Mouse (Mus musculus) left cerebral cortex, adult 2 months (tissue): Measurements from ENCODE around the gene Efnb3. TPM values are rescaled to one million over a fixed set of nuclear protein-coding genes. Genes with fewer than 3 reads are reported as not detected.

Source experiments
- DNase-seq, 2 experiments: peaks; one replicate each; pipeline ENCODE4 v3.0.0; 2021 to 2022; ENCODE audit warnings: low spot score in 2 of 2, mixed read lengths in 1 of 2; ENCODE audit errors: extremely low spot score in 1 of 2
- H3K27ac ChIP-seq: fragments of 200-600 bp; 2 replicates; pipeline ENCODE4 v1.8.1; 2022
- H3K4me3 ChIP-seq: fragments of 200-600 bp; 2 replicates; pipeline ENCODE4 v1.8.1; 2022
- CTCF ChIP-seq: fragments of 200-600 bp; IDR thresholded peaks from 2 replicates; pipeline ENCODE4 v1.8.1; 2022; ENCODE audit warnings: antibody characterized with exemption, mild to moderate bottlenecking, moderate library complexity
- intact Hi-C: fragments of 180-260 bp; cut with DNase I; formaldehyde crosslinking; loops from one replicate; pipeline ENCODE4 v1.15.1; 2025
- total RNA-seq, 2 experiments: library from RNA; stranded (reverse); gene quantifications; 2 replicates each; pipeline ENCODE4 v1.2.3; 2021

Gene Efnb3
- total RNA-seq, 2 experiments from 2014 or later = 46.6 to 63.0 TPM

GRCm38 (mm10) chr11:69560896-69561854 is 1.2 kb upstream of the Efnb3 start:
- intact Hi-C loops = no loop called here
- TF ChIP-seq CTCF = no peak
- DNase-seq = peak in 1 of 2 experiments; percentile 11
- Histone ChIP-seq H3K27ac (peak overlapping the region; percentile 87), H3K4me3 (peak overlapping the region; percentile 58; the same call in 1 of the 2 replicates)

GRCm38 (mm10) chr11:69559183-69559582 is 822 bp downstream of the Efnb3 start:
- intact Hi-C loops = no loop called here
- TF ChIP-seq CTCF = no peak
- DNase-seq = no peak
- H3K4me3 ChIP-seq = peak overlapping the region; percentile 58
- peak overlapping the region; percentile 87; the same call in 1 of the 2 replicates for H3K27ac ChIP-seq

GRCm38 (mm10) chr11:69558756-69559155 is 1.2 kb downstream of the Efnb3 start:
- no peak for TF ChIP-seq CTCF
- intact Hi-C loops = no loop called here
- H3K27ac ChIP-seq = no peak overlapping the region; the same call in 1 of the 2 replicates
- no peak for DNase-seq
- H3K4me3 ChIP-seq = peak overlapping the region; percentile 58

DNA sequence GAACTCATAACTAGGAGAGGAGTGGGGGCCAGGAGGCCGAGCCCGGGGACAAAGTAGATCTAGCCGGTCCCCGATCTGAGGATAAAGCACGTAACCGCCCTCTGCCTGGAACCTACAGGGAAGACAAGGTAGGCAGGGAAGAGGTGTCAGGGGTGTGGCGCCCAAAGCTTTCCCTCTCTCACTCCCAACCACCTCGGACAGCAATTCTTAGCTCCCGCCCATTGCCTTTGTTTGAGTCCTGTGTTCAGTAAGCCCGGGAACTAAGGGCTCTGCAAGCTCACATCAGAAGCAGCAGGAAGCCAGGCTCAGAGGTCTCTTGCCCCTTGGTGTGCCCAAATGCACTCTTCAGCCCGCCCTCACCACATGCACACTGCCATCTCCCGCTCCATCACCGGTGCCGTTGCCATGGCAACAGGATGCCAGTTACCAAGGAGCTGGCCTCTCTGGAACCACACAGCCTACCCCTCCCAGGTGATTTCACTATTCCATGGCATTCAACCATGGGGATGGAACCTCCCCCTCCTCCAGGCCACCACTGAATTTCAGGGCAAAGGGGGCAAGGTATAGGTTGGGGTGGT is 2.5 kb downstream of the Efnb3 start:
- intact Hi-C loops = no loop called here
- no peak for TF ChIP-seq CTCF
- Histone ChIP-seq H3K27ac (no peak overlapping the region), H3K4me3 (peak overlapping the region; percentile 22)
- DNase-seq = peak; percentile 41 to 68

DNA sequence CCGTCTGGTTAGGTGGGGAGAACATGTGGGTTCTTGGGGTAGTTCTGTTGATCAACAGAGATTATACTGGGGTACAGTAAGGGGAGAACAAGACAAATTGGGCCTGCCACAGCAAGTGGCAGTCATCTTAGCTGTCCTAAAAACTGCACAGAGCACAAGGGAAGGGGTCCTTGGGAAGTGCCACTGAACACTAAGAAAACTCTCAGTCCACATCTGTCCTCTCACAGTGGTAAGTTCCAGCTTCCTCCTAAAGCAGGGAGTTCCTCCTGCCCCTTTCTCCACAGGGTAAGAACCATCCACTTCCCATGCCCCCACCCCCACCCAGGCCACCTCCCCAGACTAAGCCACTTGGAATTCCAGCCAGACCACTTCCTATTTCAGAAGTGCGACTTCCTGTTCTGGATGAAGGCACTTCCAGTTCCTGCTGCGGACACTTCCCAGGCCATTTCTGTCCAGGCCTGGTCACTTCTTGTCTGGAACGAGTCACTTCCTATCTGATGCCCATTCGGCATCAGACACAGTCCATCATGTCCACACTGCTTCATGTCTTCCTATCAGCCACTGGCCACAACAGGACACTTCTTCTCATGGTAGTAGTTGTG is 5.4 kb downstream of the Efnb3 start:
- intact Hi-C loops = no loop called here
- Histone ChIP-seq H3K4me3 (no peak overlapping the region), H3K27ac (no peak overlapping the region)
- DNase-seq = no peak
- no peak for TF ChIP-seq CTCF

- intact Hi-C loops = no loop called here
- Histone ChIP-seq H3K4me3 (no peak overlapping the region), H3K27ac (peak overlapping the region; percentile 55)
- DNase-seq = peak in 1 of 2 experiments; percentile 12
- no peak for TF ChIP-seq CTCF
Observed at GRCm38 (mm10) chr11:69553341-69553721, 6.7 kb downstream of the Efnb3 start.

DNA sequence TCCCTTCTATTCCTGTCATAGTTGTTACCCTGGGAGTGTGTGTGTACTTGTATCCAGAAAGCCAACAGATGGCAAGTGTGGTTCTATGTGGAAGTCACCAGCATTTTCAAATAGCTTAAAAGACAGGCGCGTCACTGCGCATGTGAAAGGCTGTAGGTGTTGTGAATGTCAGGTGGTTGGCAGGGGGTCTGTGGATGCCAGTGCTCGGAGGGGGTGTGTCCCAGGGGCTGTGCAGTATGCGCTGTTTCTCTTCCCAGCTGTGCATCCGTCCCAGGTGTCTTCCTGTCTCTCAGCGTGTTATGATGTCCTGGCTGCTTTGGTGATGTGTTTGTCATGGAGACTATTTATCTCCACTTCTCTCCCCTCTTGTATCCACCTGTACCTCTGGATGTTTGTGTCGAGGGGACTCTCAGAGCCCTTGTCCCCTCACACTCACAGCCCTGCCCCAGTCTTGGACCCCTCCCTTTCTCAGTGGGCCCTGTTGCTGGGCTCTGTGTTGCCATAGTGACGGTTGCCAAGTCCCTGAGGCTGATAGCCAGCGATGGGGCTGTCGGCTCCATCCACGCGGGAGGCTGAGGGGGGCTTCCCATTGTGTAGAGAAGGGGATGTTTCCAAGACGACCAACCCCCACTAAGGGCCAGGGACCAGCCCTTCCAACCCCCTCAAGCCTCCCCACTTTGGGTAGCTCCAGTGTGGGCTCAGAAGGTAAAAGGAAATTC is 7.2 kb downstream of the Efnb3 start:
- H3K27ac ChIP-seq = peak overlapping the region; percentile 55
- peak in 1 of 2 experiments; percentile 47 for DNase-seq
- TF ChIP-seq CTCF = no peak
- no peak overlapping the region for H3K4me3 ChIP-seq
- intact Hi-C loops = no loop called here

- intact Hi-C loops = no loop called here
- no peak for DNase-seq
- H3K4me3 ChIP-seq = no peak overlapping the region
- TF ChIP-seq CTCF = no peak
- no peak overlapping the region for H3K27ac ChIP-seq
Observed at GRCm38 (mm10) chr11:69551310-69551709, 8.7 kb downstream of the Efnb3 start.

DNA sequence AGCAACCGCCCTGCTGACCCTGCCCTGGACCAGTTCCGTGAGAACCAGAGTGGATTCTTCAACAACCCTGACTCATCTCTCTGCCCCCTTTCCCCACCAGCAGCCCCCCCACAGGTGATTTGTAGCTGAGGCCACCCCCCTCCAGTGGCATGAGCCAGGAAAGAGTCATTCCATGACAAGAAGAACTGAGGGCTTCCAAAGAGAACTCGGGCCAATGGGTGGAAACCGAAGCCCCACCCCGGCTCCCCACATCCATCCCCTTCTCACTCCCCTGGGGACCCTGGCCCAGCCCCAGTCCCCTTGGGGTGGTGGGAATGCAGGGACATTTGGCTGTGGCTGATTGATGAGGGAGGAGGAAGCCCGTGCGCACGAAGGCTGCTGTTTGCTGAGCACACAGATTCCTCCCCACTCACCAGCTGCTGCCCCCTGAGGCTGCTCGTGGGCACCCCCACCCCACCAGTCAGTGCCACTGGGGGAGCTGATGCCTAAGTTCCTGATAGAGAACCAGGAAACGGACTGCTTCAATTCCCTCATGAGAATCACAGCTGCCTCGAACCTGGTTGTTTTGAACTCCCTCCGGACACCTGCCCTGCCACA is 10.8 kb downstream of the Efnb3 start, which contains the start of gene Dnah2:
Dnah2 (minus strand) TSS at position 51 of the 597 bp plus-strand sequence.
- H3K27ac ChIP-seq = no peak within 1 kb of the TSS
- intact Hi-C loops = no loop called here

GRCm38 (mm10) chr11:69547071-69547470 is 12.9 kb downstream of the Efnb3 start:
- intact Hi-C loops = no loop called here
- peak overlapping the region; percentile 58 for H3K4me3 ChIP-seq
- TF ChIP-seq CTCF = peak; percentile 28
- peak overlapping the region; percentile 83 for H3K27ac ChIP-seq
- peak; percentile 42 to 51 for DNase-seq

More for the DNA sequence above, 10.8 kb downstream of the Efnb3 start, which contains the start of gene Dnah2:
- no peak within 1 kb of the TSS for H3K4me3 ChIP-seq
- TF ChIP-seq CTCF = no peak
- no peak for DNase-seq
